Mouse (Mus musculus): ENCODE results near the gene Scarb1.

Scarb1 gene

GRCm38 (mm10) chr5:125245534-125246151 lies 95.3 kb downstream of the Scarb1 start:
- intact Hi-C loops (cut with DNase I): no loop called here

- intact Hi-C loops (cut with DNase I): no loop called here
Measured at GRCm38 (mm10) chr5:125244825-125245533, 95.9 kb downstream of the Scarb1 start.

DNA sequence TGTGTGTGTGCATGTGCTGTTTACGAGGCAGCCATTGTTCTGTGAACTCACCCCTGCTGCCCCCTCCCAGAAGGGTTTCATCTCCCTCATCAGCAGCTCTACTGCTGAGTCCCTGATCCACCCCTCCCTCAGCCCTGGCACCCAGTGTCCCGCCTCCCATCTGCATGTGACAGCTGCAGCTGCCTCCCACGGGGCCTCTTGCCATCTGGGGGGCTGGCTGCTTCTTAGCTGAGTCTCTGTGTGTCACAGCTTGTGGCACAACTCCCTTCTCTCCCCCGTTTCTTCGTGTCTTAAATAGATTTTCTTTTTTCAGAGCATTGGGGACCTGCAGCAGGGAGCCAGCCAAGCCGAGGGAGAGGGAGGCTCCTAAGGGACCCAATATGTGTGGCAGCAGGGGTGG lies 97.0 kb downstream of the Scarb1 start:
- intact Hi-C loops (cut with DNase I): no loop called here

DNA sequence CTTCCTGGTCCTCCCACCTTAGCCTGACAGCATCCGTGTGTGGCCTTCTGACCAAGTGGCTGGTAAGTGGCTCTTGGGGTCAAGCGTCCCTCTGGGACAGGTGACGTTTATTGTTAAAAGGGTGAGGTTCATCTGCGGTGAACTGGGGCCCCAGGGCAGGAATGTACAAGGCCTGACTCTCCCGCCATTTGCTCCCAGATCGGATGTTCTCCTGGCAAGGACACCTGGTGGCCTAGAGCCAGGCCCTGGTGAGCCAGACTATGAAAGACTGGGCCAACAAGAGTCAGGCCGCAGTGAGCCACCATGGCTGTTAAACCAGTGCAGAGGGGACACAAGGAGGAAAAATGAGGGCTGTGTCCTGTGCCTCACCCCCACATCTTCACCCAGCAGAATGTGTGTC lies 98.8 kb downstream of the Scarb1 start:
- intact Hi-C loops (cut with DNase I): no loop called here

- intact Hi-C loops (cut with DNase I): no loop called here
Measured at GRCm38 (mm10) chr5:125241627-125242026, 99.3 kb downstream of the Scarb1 start.

DNA sequence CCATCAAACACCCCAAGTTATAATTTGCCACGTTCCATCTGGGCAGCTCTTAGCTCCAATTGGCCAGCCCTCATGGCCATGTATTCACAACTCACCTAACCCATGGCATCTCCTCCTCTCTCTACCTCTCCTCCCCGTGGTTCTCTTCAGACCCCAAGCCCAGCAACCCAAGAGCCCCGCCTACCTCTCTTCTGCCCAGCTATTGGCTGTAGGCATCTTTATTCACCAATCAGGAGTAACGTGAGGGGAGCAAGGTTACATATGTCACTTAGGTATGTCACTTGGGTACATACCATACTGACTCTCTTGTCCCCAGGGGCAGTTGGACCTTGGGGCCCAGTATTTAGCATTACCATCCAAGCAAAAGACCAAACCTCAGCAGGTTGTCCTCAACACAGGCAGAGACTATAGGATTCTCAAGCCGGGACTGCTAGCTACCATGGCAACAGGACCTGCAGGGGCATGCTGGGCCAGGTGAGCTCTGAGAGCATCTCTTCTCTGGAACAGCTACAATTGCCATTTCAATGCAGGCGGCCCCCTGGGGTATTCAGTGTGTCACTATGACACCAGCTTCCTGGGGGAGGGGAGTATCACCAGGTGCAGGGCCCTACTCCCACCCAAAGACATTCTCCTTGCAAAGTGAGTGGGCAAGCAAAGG lies 100.6 kb downstream of the Scarb1 start:
- intact Hi-C loops (cut with DNase I): no loop called here

- intact Hi-C loops (cut with DNase I): loop anchor here (5.0 kb wide), 1 partner anchor 44 kb away; no protein-coding TSS in a partner anchor
Measured at GRCm38 (mm10) chr5:125235874-125236273, 105.0 kb downstream of the Scarb1 start.

DNA sequence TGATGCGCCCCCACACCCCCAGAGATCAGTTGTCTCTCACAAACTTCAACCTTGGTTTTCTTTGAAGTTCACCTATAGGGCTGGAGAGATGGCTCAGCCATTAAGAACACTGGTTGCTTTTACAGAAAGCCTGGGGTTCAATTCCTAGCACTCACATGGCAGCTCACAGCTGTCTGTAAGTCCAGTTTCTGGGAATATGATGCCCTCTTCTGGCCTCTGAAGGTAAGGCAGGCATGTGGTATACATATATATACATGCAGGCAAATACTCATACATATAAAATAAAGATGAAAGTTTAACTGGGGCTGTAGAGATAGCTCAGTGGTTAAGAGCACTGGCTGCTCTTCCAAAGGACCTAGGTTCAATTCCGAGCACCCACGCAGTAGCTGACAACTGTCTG lies 105.5 kb downstream of the Scarb1 start:
- intact Hi-C loops (cut with DNase I): loop anchor here (5.0 kb wide), 1 partner anchor 43 kb away; no protein-coding TSS in a partner anchor

- intact Hi-C loops (cut with DNase I): no loop called here
Measured at GRCm38 (mm10) chr5:125234399-125234798, 106.5 kb downstream of the Scarb1 start.

- intact Hi-C loops (cut with DNase I): no loop called here
Measured at GRCm38 (mm10) chr5:125233478-125233877, 107.4 kb downstream of the Scarb1 start.

DNA sequence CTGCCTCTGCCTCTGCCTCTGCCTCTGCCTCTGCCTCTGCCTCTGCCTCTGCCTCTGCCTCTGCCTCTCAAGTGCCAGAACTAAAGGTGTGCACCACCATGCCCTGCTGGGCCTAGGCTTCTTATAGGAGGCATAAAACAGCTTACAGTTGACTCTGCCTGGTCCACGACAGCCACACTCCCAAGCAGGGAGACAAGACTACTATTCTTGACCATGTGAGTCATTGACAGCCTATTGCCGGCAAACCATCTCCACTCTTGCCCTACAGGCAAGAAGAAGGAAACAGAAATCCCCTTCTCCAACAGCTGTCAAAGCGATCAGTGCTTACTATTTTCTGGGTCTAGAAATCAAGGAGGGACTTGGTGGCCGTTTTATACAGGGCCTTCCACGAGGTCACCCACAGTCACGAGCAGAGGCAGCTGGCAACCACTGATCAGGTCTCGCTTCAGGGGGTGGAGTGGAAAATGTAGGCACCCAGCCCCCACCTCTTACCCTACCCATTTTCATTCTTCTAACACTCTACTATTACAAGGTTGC lies 108.4 kb downstream of the Scarb1 start:
- intact Hi-C loops (cut with DNase I): no loop called here

GRCm38 (mm10) chr5:125230463-125230862 lies 110.4 kb downstream of the Scarb1 start:
- intact Hi-C loops (cut with DNase I): no loop called here

DNA sequence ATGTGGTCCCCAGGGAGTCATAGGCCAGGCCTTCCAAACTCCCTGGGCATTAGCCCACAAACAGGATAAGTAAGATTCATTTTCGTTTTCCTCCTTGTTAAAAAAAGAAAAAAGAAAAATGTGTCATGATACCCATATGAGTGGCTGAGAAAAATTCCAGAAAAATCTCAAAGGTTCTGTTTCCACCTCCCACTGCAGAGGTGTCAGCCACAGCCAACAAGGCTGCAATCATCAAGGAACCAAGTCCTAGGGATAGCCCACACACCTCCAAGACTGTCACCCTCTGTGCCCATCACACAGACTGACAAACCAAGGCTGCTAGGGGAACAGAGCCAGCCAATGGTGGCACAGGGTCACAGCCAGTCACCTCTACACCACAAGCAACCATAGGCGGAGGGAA lies 111.8 kb downstream of the Scarb1 start:
- intact Hi-C loops (cut with DNase I): no loop called here

- intact Hi-C loops (cut with DNase I): no loop called here
Measured at GRCm38 (mm10) chr5:125227699-125228098, 113.2 kb downstream of the Scarb1 start.

Measured in adrenal gland (tissue).